Mouse (Mus musculus) stomach, postnatal 0 days (tissue): ENCODE data around the gene Mapk14. TPM values are rescaled to one million over a fixed set of nuclear protein-coding genes. Genes with fewer than 3 reads are reported as not detected.
A peak's percentile ranks its signal among the peaks of the same experiment; 100 is the strongest.

Experiments
- ATAC-seq: fragments of 200-750 bp; cut with Nextera tagmentation; 2 replicates; pipeline ENCODE4 v1.8.0; 2017; ENCODE audit not compliant: low FRiP score, low TSS enrichment
- DNase-seq: peaks from one replicate; pipeline ENCODE4 v3.0.0-alpha.2; 2016; ENCODE audit warnings: low spot score
- H3K27ac ChIP-seq: fragments of 300-500 bp; sonication (generic); replicated peaks from 2 replicates; pipeline ENCODE4 v1.5.1; 2014; ENCODE audit warnings: mild to moderate bottlenecking, control low read depth
- H3K27me3 ChIP-seq: fragments of 300-500 bp; sonication (generic); 2 replicates; pipeline ENCODE4 v1.6.1; 2014; ENCODE audit warnings: low read length; ENCODE audit not compliant: control insufficient read depth, insufficient read depth
- H3K36me3 ChIP-seq: fragments of 300-500 bp; sonication (generic); 2 replicates; pipeline ENCODE4 v1.6.1; 2014; ENCODE audit warnings: low read length, mixed read lengths; ENCODE audit not compliant: control insufficient read depth, insufficient read depth
- H3K4me1 ChIP-seq: fragments of 300-500 bp; sonication (generic); replicated peaks from 2 replicates; pipeline ENCODE4 v1.6.1; 2014; ENCODE audit warnings: antibody characterized with exemption; ENCODE audit not compliant: control insufficient read depth, insufficient read depth
- H3K4me2 ChIP-seq: fragments of 300-500 bp; sonication (generic); replicated peaks from 2 replicates; pipeline ENCODE4 v1.6.1; 2014; ENCODE audit warnings: low read depth, mild to moderate bottlenecking, control low read depth, moderate library complexity
- H3K4me3 ChIP-seq: fragments of 300-500 bp; sonication (generic); 2 replicates; pipeline ENCODE4 v1.5.1; 2014; ENCODE audit warnings: low read depth, low read length, control low read depth
- H3K9ac ChIP-seq: fragments of 300-500 bp; sonication (generic); 2 replicates; pipeline ENCODE4 v1.6.1; 2014; ENCODE audit warnings: mild to moderate bottlenecking, low read length, control low read depth, mixed read lengths
- H3K9me3 ChIP-seq: fragments of 300-500 bp; sonication (generic); 2 replicates; pipeline ENCODE4 v1.6.1; 2016; ENCODE audit warnings: low read length; ENCODE audit not compliant: control insufficient read depth
- CTCF ChIP-seq: IDR thresholded peaks from 2 replicates; pipeline ENCODE4 v1.5.1; 2016; ENCODE audit warnings: antibody characterized with exemption, low read depth, mild to moderate bottlenecking, moderate library complexity
- EP300 ChIP-seq: optimal IDR thresholded peaks from 2 replicates; pipeline ENCODE3; 2016; ENCODE audit warnings: antibody characterized with exemption
- WGBS: fragments of 180-500 bp; shearing (Covaris S2); extraction: QIAGEN DNeasy Blood & Tissue Kit; methylation state at CpG from one replicate; pipeline ENCODE4 v1.1.7; 2014; 5-methylcytosine and 5-hydroxymethylcytosine counted together
- polyA plus RNA-seq: library from polyadenylated mRNA; unstranded; fragments of >200 nt; fragmentation: Nextera tagmentation; extraction: Ambion mirVana; gene quantifications from 2 replicates; pipeline ENCODE4 v1.2.1, GENCODE M21; 2015

Gene Mapk14
- polyA plus RNA-seq, 1 experiment from 2014 or later = 31.4 TPM

- Histone ChIP-seq H3K36me3 (peaks cover 2% of the 10 kb centered on the region; the same call in 1 of the 2 replicates), H3K27me3 (no peaks in the 10 kb centered on the region), H3K27ac (no peak overlapping the region), H3K4me1 (no peaks in the 10 kb centered on the region), H3K4me3 (no peak overlapping the region), H3K9ac (0 out of 2 replicates have a peak overlapping the region, but pooled peaks have one; percentile 13), H3K4me2 (no peak overlapping the region), H3K9me3 (no peaks in the 10 kb centered on the region)
- DNase-seq (no peak), ATAC-seq (peak; percentile 14; the same call in 1 of the 2 replicates)
- no peak for TF ChIP-seq CTCF
- 41% methylated on average over 9 of the region's 9 CpGs for WGBS
Observed at GRCm38 (mm10) chr17:28781290-28782045, 90.3 kb downstream of the Mapk14 start.

- no peak overlapping the region for H3K4me2 ChIP-seq
- no peak overlapping the region for H3K4me3 ChIP-seq
- H3K4me1 ChIP-seq = no peaks in the 10 kb centered on the region
- no peaks in the 10 kb centered on the region for H3K9me3 ChIP-seq
- no peaks in the 10 kb centered on the region for H3K36me3 ChIP-seq
- H3K27ac ChIP-seq = no peak overlapping the region
- H3K27me3 ChIP-seq = no peaks in the 10 kb centered on the region
- ATAC-seq (no peak), DNase-seq (no peak)
- 87% methylated on average over 3 of the region's 3 CpGs for WGBS
- no peak for TF ChIP-seq EP300
- TF ChIP-seq CTCF = no peak
- H3K9ac ChIP-seq = no peak overlapping the region
Observed at GRCm38 (mm10) chr17:28785036-28785435, 93.9 kb downstream of the Mapk14 start.

GRCm38 (mm10) chr17:28787507-28787906 is 96.4 kb downstream of the Mapk14 start:
- Histone ChIP-seq H3K9ac (no peak overlapping the region), H3K36me3 (no peaks in the 10 kb centered on the region), H3K27ac (no peak overlapping the region), H3K4me1 (no peaks in the 10 kb centered on the region), H3K27me3 (no peaks in the 10 kb centered on the region), H3K9me3 (no peaks in the 10 kb centered on the region), H3K4me2 (no peak overlapping the region), H3K4me3 (no peak overlapping the region)
- ATAC-seq (no peak), DNase-seq (no peak)
- TF ChIP-seq EP300 = no peak
- TF ChIP-seq CTCF = no peak
- WGBS = 94% methylated on average over 12 of the region's 12 CpGs

GRCm38 (mm10) chr17:28797031-28797430 is 105.9 kb downstream of the Mapk14 start:
- Histone ChIP-seq H3K27ac (no peak overlapping the region), H3K9me3 (no peaks in the 10 kb centered on the region), H3K27me3 (no peaks in the 10 kb centered on the region), H3K9ac (no peak overlapping the region), H3K36me3 (no peaks in the 10 kb centered on the region), H3K4me1 (peaks cover 3% of the 10 kb centered on the region; the same call in 1 of the 2 replicates), H3K4me3 (no peak overlapping the region), H3K4me2 (no peak overlapping the region)
- no peak for DNase-seq
- no peak for ATAC-seq
- WGBS = 90% methylated on average over 4 of the region's 4 CpGs
- TF ChIP-seq CTCF (no peak), EP300 (no peak)

Other genes starting within 250 kb of the Mapk14 start
- 9.2 and 11.8 TPM in 2 replicates for gene Fkbp5, start 173.8 kb upstream of the Mapk14 start, polyA plus RNA-seq
- not detected in 2 replicates for gene Armc12, start 160.5 kb upstream of the Mapk14 start, polyA plus RNA-seq
- gene Clpsl2, start 141.9 kb upstream of the Mapk14 start, polyA plus RNA-seq = not detected in 2 replicates
- 1,789 and 1,944 TPM in 2 replicates for gene Clps, start 130.6 kb upstream of the Mapk14 start, polyA plus RNA-seq
- gene Lhfpl5, start 115.7 kb upstream of the Mapk14 start, polyA plus RNA-seq = 0.98 and 1.2 TPM in 2 replicates
- 88.7 and 103 TPM in 2 replicates for gene Srpk1, start 68.6 kb upstream of the Mapk14 start, polyA plus RNA-seq
- 0.24 and 0.50 TPM in 2 replicates for gene Slc26a8, start 1.1 kb upstream of the Mapk14 start, polyA plus RNA-seq
- 1.0 and 1.2 TPM in 2 replicates for gene AC170998.1, start 34.8 kb downstream of the Mapk14 start, polyA plus RNA-seq
- 211 and 220 TPM in 2 replicates for gene Mapk13, start 78.0 kb downstream of the Mapk14 start, polyA plus RNA-seq
- gene Brpf3, start 109.8 kb downstream of the Mapk14 start, polyA plus RNA-seq = 5.2 and 5.7 TPM in 2 replicates
- gene Pnpla1, start 167.1 kb downstream of the Mapk14 start, polyA plus RNA-seq = 12.7 TPM in 2 replicates
- 1.2 and 2.2 TPM in 2 replicates for gene 4930539E08Rik, start 224.0 kb downstream of the Mapk14 start, polyA plus RNA-seq